Mouse (Mus musculus) gastrocnemius, adult 2 months (tissue): Measurements from ENCODE around the gene Spata1. TPM values are rescaled to one million over a fixed set of nuclear protein-coding genes. Genes with fewer than 3 reads are reported as not detected.
"Not testable (repeated sequence)": the region's sequence is repeated elsewhere in the genome, so short reads cannot be mapped to it uniquely, and the experiment has no call there.

Experiments used
- DNase-seq: peaks from one replicate; pipeline ENCODE4 v3.0.0; 2022
- H3K27ac ChIP-seq: fragments of 200-600 bp; 2 replicates; pipeline ENCODE4 v1.8.1; 2022; ENCODE audit warnings: mild to moderate bottlenecking
- H3K4me3 ChIP-seq: fragments of 200-600 bp; 2 replicates; pipeline ENCODE4 v1.8.1; 2022; ENCODE audit warnings: mild to moderate bottlenecking, moderate library complexity
- CTCF ChIP-seq: fragments of 200-600 bp; IDR thresholded peaks from 2 replicates; pipeline ENCODE4 v1.8.1; 2022; ENCODE audit warnings: antibody characterized with exemption, mild to moderate bottlenecking, moderate library complexity
- intact Hi-C: fragments of 180-260 bp; cut with DNase I; formaldehyde crosslinking; loops from one replicate; pipeline ENCODE4 v1.15.1; 2025
- total RNA-seq, 2 experiments: library from RNA; stranded (reverse); gene quantifications; 2 replicates each; pipeline ENCODE4 v1.2.3; 2021

Gene Spata1
- total RNA-seq, 2 experiments from 2014 or later: 4.4 to 5.4 TPM

- intact Hi-C loops: no loop called here
- DNase-seq: no peak
- Histone ChIP-seq H3K27ac (no peak overlapping the region), H3K4me3 (no peak overlapping the region)
- no peak for TF ChIP-seq CTCF
Measured at GRCm38 (mm10) chr3:146448969-146449368, 50.6 kb downstream of the Spata1 start.

GRCm38 (mm10) chr3:146448372-146448771 is 51.2 kb downstream of the Spata1 start:
- no peak for DNase-seq
- no peak overlapping the region for H3K27ac ChIP-seq
- H3K4me3 ChIP-seq: no peak overlapping the region
- intact Hi-C loops: no loop called here
- no peak for TF ChIP-seq CTCF

GRCm38 (mm10) chr3:146447598-146447997 is 52.0 kb downstream of the Spata1 start:
- no peak overlapping the region for H3K27ac ChIP-seq
- intact Hi-C loops: no loop called here
- DNase-seq: no peak
- TF ChIP-seq CTCF: no peak
- H3K4me3 ChIP-seq: no peak overlapping the region

GRCm38 (mm10) chr3:146447156-146447555 is 52.4 kb downstream of the Spata1 start:
- TF ChIP-seq CTCF: no peak
- no peak for DNase-seq

GRCm38 (mm10) chr3:146444880-146445279 is 54.7 kb downstream of the Spata1 start:
- Histone ChIP-seq H3K27ac (no peak overlapping the region), H3K4me3 (no peak overlapping the region; the same call in 1 of the 2 replicates)
- DNase-seq: no peak
- no peak for TF ChIP-seq CTCF
- intact Hi-C loops: no loop called here

More at GRCm38 (mm10) chr3:146447156-146447555, 52.4 kb downstream of the Spata1 start:
- Histone ChIP-seq H3K4me3 (no peak overlapping the region), H3K27ac (no peak overlapping the region)
- intact Hi-C loops: no loop called here

GRCm38 (mm10) chr3:146443380-146443779 is 56.2 kb downstream of the Spata1 start:
- intact Hi-C loops: no loop called here
- H3K27ac ChIP-seq: no peak overlapping the region
- no peak overlapping the region for H3K4me3 ChIP-seq
- TF ChIP-seq CTCF: no peak
- no peak for DNase-seq

GRCm38 (mm10) chr3:146442936-146443335 is 56.6 kb downstream of the Spata1 start:
- intact Hi-C loops: no loop called here
- TF ChIP-seq CTCF: no peak
- Histone ChIP-seq H3K27ac (no peak overlapping the region), H3K4me3 (no peak overlapping the region)
- no peak for DNase-seq

GRCm38 (mm10) chr3:146442484-146442883 is 57.1 kb downstream of the Spata1 start:
- no peak for DNase-seq
- Histone ChIP-seq H3K27ac (no peak overlapping the region), H3K4me3 (no peak overlapping the region)
- intact Hi-C loops: no loop called here
- TF ChIP-seq CTCF: no peak

- no peak for DNase-seq
- no peak overlapping the region for H3K27ac ChIP-seq
- H3K4me3 ChIP-seq: no peak overlapping the region
- TF ChIP-seq CTCF: no peak
- intact Hi-C loops: no loop called here
Measured at GRCm38 (mm10) chr3:146440422-146440821, 59.1 kb downstream of the Spata1 start.

- DNase-seq: no peak
- Histone ChIP-seq H3K27ac (no peak overlapping the region), H3K4me3 (no peak overlapping the region)
- TF ChIP-seq CTCF: no peak
- intact Hi-C loops: no loop called here
Measured at GRCm38 (mm10) chr3:146440011-146440410, 59.5 kb downstream of the Spata1 start.

- no peak for TF ChIP-seq CTCF
- DNase-seq: no peak
- intact Hi-C loops: no loop called here
- no peak overlapping the region for H3K27ac ChIP-seq
- no peak overlapping the region for H3K4me3 ChIP-seq
Measured at GRCm38 (mm10) chr3:146436114-146436513, 63.4 kb downstream of the Spata1 start.

- intact Hi-C loops: no loop called here
- no peak overlapping the region for H3K27ac ChIP-seq
- no peak overlapping the region for H3K4me3 ChIP-seq
- no peak for TF ChIP-seq CTCF
- DNase-seq: no peak
Measured at GRCm38 (mm10) chr3:146435533-146435932, 64.0 kb downstream of the Spata1 start.

GRCm38 (mm10) chr3:146434686-146435085 is 64.9 kb downstream of the Spata1 start:
- intact Hi-C loops: no loop called here
- DNase-seq: no peak
- TF ChIP-seq CTCF: no peak
- Histone ChIP-seq H3K27ac (no peak overlapping the region), H3K4me3 (no peak overlapping the region)

- TF ChIP-seq CTCF: no peak
- H3K4me3 ChIP-seq: no peak overlapping the region
- DNase-seq: no peak
- intact Hi-C loops: no loop called here
- no peak overlapping the region for H3K27ac ChIP-seq
Measured at GRCm38 (mm10) chr3:146433681-146434350, 65.7 kb downstream of the Spata1 start.

GRCm38 (mm10) chr3:146433063-146433462 is 66.5 kb downstream of the Spata1 start:
- intact Hi-C loops, H3K27ac ChIP-seq, H3K4me3 ChIP-seq, DNase-seq: not testable (repeated sequence)
